Mouse (Mus musculus) cortical plate, adult 2 months (tissue): Measurements from ENCODE around the gene Gsdma.

ENCODE experiments used
- CTCF ChIP-seq: fragments of 200-500 bp; IDR thresholded peaks from 2 replicates; pipeline ENCODE4 v1.5.1; 2011; ENCODE audit warnings: mild to moderate bottlenecking, control low read depth, low read length; ENCODE audit not compliant: insufficient read depth; ENCODE audit errors: extremely low read depth
- POLR2A ChIP-seq: fragments of 200-500 bp; IDR thresholded peaks from 2 replicates; pipeline ENCODE4 v1.6.1; 2011; ENCODE audit warnings: mild to moderate bottlenecking, low read length, control low read depth; ENCODE audit not compliant: insufficient read depth; ENCODE audit errors: extremely low read depth

- TF ChIP-seq POLR2A: no peak
- TF ChIP-seq CTCF: no peak
These were observed 17.7 kb upstream of the Gsdma start, which contains the start of gene Gsdma2 for GRCm38 (mm10) chr11:98646459-98646858.
